Mouse (Mus musculus): ENCODE results near the gene Gnrhr. TPM values are rescaled to one million over a fixed set of nuclear protein-coding genes. Genes with fewer than 3 reads are reported as not detected.

The Gnrhr gene
- polyA plus RNA-seq, 1 experiment, result not detected

- 42% methylated on average over 15 of the region's 15 CpGs for WGBS
- DNase-seq (ENCODE audit: low read depth in 1 of 2, low spot score in 2 of 2), result no peak
- no peaks in the 10 kb centered on the region for H3K27me3 ChIP-seq (ENCODE audit: control insufficient read depth, insufficient read depth, low read length)
- no peaks in the 10 kb centered on the region for H3K36me3 ChIP-seq (ENCODE audit: control insufficient read depth, insufficient read depth, low read length)
- TF ChIP-seq CTCF (IDR thresholded peaks at IDR 0.05; ENCODE audit: extremely low read depth, insufficient read depth, insufficient read length, insufficient replicate concordance) (no peak), POLR2A (IDR thresholded peaks at IDR 0.05; ENCODE audit: low read depth, low read length) (no peak)
- no peak overlapping the region for H3K4me3 ChIP-seq (ENCODE audit: extremely low read depth, insufficient read depth, insufficient read length)
- H3K27ac ChIP-seq (ENCODE audit: insufficient read depth, low read length), result no peak overlapping the region
- H3K4me1 ChIP-seq (ENCODE audit: control insufficient read depth, insufficient read depth, insufficient read length), result no peaks in the 10 kb centered on the region
Observed at GRCm38 (mm10) chr5:86190290-86190689, 7.4 kb downstream of the Gnrhr start.

- DNase-seq (ENCODE audit: low read depth in 1 of 2, low spot score in 2 of 2), result no peak
- TF ChIP-seq POLR2A (IDR thresholded peaks at IDR 0.05; ENCODE audit: low read depth, low read length), result no peak
- TF ChIP-seq CTCF (IDR thresholded peaks at IDR 0.05; ENCODE audit: extremely low read depth, insufficient read depth, insufficient read length, insufficient replicate concordance), result no peak
Observed at GRCm38 (mm10) chr5:86187441-86187840, 10.3 kb downstream of the Gnrhr start.

GRCm38 (mm10) chr5:86173778-86174177 is 23.9 kb downstream of the Gnrhr start:
- Histone ChIP-seq H3K27me3 (ENCODE audit: control insufficient read depth, insufficient read depth, low read length) (no peaks in the 10 kb centered on the region), H3K36me3 (ENCODE audit: control insufficient read depth, insufficient read depth, low read length) (peaks cover 2% of the 10 kb centered on the region; the same call in 1 of the 2 replicates), H3K4me1 (ENCODE audit: control insufficient read depth, insufficient read depth, insufficient read length) (peaks cover 3% of the 10 kb centered on the region; the same call in 1 of the 2 replicates), H3K4me3 (ENCODE audit: extremely low read depth, insufficient read depth, insufficient read length) (no peak overlapping the region), H3K27ac (ENCODE audit: insufficient read depth, low read length) (no peak overlapping the region)
- TF ChIP-seq POLR2A (IDR thresholded peaks at IDR 0.05; ENCODE audit: low read depth, low read length), result no peak
- TF ChIP-seq CTCF (IDR thresholded peaks at IDR 0.05; ENCODE audit: extremely low read depth, insufficient read depth, insufficient read length, insufficient replicate concordance), result no peak
- 80% methylated on average over 2 of the region's 2 CpGs for WGBS
- no peak for DNase-seq (ENCODE audit: low read depth in 1 of 2, low spot score in 2 of 2)

More at GRCm38 (mm10) chr5:86187441-86187840, 10.3 kb downstream of the Gnrhr start:
- 80% methylated on average over 6 of the region's 6 CpGs for WGBS
- Histone ChIP-seq H3K4me3 (ENCODE audit: extremely low read depth, insufficient read depth, insufficient read length) (no peak overlapping the region), H3K27me3 (ENCODE audit: control insufficient read depth, insufficient read depth, low read length) (no peaks in the 10 kb centered on the region), H3K27ac (ENCODE audit: insufficient read depth, low read length) (no peak overlapping the region), H3K4me1 (ENCODE audit: control insufficient read depth, insufficient read depth, insufficient read length) (no peaks in the 10 kb centered on the region), H3K36me3 (ENCODE audit: control insufficient read depth, insufficient read depth, low read length) (no peaks in the 10 kb centered on the region)

- under 1% methylated on average over 67 of the region's 67 CpGs for WGBS
- H3K36me3 ChIP-seq (ENCODE audit: control insufficient read depth, insufficient read depth, low read length), result peaks cover 2% of the 10 kb centered on the region; the same call in 1 of the 2 replicates
- H3K4me3 ChIP-seq (ENCODE audit: extremely low read depth, insufficient read depth, insufficient read length), result peak within 1 kb of the TSS; percentile 86
- peak; percentile 91 for TF ChIP-seq POLR2A (IDR thresholded peaks at IDR 0.05; ENCODE audit: low read depth, low read length)
- no peak for TF ChIP-seq CTCF (IDR thresholded peaks at IDR 0.05; ENCODE audit: extremely low read depth, insufficient read depth, insufficient read length, insufficient replicate concordance)
- H3K4me1 ChIP-seq (ENCODE audit: control insufficient read depth, insufficient read depth, insufficient read length), result peaks cover 3% of the 10 kb centered on the region; the same call in 1 of the 2 replicates
- peak within 1 kb of the TSS; percentile 78 for H3K27ac ChIP-seq (ENCODE audit: insufficient read depth, low read length)
- DNase-seq (ENCODE audit: low read depth in 1 of 2, low spot score in 2 of 2), result peak; percentile 99 to 100
- H3K27me3 ChIP-seq (ENCODE audit: control insufficient read depth, insufficient read depth, low read length), result no peaks in the 10 kb centered on the region
Observed at GRCm38 (mm10) chr5:86172449-86173161, 25.1 kb downstream of the Gnrhr start, which contains the start of gene Uba6. TSS of gene Uba6 (minus strand) at chr5:86172803.

- H3K36me3 ChIP-seq (ENCODE audit: control insufficient read depth, insufficient read depth, low read length), result peaks cover 2% of the 10 kb centered on the region; the same call in 1 of the 2 replicates
- peak overlapping the region; percentile 78 for H3K27ac ChIP-seq (ENCODE audit: insufficient read depth, low read length)
- peak overlapping the region; percentile 86 for H3K4me3 ChIP-seq (ENCODE audit: extremely low read depth, insufficient read depth, insufficient read length)
- H3K4me1 ChIP-seq (ENCODE audit: control insufficient read depth, insufficient read depth, insufficient read length), result peaks cover 3% of the 10 kb centered on the region; the same call in 1 of the 2 replicates
- no peak for DNase-seq (ENCODE audit: low read depth in 1 of 2, low spot score in 2 of 2)
- TF ChIP-seq CTCF (IDR thresholded peaks at IDR 0.05; ENCODE audit: extremely low read depth, insufficient read depth, insufficient read length, insufficient replicate concordance) (no peak), POLR2A (IDR thresholded peaks at IDR 0.05; ENCODE audit: low read depth, low read length) (no peak)
- WGBS, result under 1% methylated on average over 15 of the region's 15 CpGs
- no peaks in the 10 kb centered on the region for H3K27me3 ChIP-seq (ENCODE audit: control insufficient read depth, insufficient read depth, low read length)
Observed at GRCm38 (mm10) chr5:86172088-86172448, 25.6 kb downstream of the Gnrhr start.

Other genes starting within 250 kb of the Gnrhr start
- 3.2 and 5.7 TPM in 2 replicates for gene Cenpc1, start 132.3 kb downstream of the Gnrhr start, polyA plus RNA-seq (2012; rRNA removed)
- 6.2 and 7.2 TPM in 2 replicates for gene Stap1, start 126.2 kb downstream of the Gnrhr start, polyA plus RNA-seq (2012; rRNA removed)
- 0.85 and 0.86 TPM in 2 replicates for gene Uba6, start 25.1 kb downstream of the Gnrhr start, polyA plus RNA-seq (2012; rRNA removed)
- gene Tmprss11c, start 91.4 kb upstream of the Gnrhr start, polyA plus RNA-seq (2012; rRNA removed), result not detected in 2 replicates
- gene Tmprss11d, start 175.5 kb upstream of the Gnrhr start, polyA plus RNA-seq (2012; rRNA removed), result 0.04 and 0.05 TPM in 2 replicates

Measured in spleen, adult 2 months (tissue).